Mouse (Mus musculus) embryo, embryonic 9.5 days (tissue): Measurements from ENCODE around the gene Poln.

Experiments
- DNase-seq: peaks from one replicate; pipeline ENCODE4 v3.0.0-alpha.2; 2017; ENCODE audit errors: extremely low spot score

Gene Poln

DNA sequence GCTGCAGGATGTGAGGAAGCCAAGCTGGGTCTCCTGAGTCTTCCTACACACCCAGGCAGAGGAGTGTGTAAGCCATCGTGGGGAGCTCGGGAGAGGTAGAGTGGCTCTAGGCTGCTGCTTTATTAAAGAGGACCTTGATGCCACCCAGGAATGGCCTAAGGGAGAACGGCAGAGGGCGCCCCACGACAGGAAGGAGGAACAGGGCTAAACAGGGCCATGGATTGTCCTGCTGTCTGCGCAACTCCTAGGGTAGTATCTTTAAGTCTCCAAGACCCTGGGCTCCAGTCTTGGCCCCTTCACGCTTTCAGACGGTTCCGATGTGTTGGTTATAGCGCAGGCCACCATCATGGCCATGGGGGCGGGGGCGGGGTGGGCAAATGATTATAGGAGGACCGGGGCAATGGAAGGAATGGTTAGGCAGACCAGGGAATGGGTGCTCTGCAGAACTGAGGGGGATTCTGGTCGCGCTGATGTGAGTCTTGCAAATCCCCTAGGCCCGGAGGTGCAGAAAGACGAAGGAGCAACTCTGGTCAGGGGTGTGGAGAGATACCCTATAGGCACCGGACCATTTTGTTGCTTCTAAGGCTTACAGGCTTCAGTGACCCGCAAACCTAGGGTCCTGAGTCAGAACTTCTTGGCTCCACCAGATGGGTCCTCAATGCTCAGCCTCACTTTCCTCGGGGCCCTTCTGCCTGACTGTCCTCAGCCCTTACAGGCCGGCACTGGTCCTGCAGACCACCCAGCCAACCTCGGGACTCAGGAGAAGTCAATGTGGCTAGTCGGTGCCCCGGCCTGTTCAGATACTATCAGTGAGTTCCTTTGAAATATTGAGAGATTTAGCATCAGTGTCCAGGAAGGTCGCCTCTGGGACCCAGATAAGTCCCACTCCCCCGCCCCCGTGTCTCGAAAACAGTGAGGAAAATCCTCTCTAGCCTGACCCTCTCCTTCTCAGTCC lies 174.3 kb downstream of the Poln start:
- no peak for DNase-seq

DNA sequence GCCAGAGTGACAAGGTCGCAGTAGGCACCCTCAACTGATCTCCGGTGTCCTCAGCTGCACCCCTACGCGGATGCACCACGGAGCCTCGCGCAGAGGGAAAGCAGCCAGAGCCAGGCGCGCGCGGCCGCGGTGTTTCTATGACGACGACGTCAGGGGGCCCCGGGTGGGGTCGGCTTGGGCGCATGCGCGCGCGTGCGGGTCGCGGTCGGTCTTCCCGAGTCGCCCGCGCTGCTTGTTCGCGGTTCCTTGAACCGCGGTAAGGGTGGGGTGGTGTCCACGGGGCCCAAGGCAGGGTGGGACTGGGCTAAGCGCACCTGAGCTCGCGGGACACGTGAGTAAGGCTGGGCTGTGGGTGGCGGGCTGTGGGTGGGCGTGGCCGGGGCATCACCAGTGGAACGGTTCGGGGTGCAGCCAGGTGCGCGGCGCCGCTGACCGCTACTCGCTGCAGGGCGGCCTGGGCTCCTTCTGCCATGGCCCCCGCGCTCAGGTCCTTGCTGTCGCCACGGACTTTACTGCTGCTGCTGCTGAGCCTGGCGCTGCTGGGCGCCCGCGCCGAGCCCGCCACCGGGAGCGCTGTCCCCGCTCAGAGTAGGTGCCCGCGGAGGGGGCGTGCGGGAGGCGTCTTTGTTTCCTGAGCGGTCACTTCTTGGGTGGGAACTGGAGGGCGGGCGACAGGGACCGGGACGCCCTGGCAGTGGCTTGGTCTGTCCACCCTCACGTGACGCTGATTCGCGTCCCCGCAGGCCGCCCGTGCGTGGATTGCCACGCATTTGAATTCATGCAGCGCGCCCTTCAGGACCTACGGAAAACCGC lies 185.7 kb downstream of the Poln start, which contains the start of gene Gm1673:
Gene Gm1673, plus strand, starts transcription at position 125 of the 813 bp plus-strand sequence.
- peak; percentile 89 for DNase-seq

DNA sequence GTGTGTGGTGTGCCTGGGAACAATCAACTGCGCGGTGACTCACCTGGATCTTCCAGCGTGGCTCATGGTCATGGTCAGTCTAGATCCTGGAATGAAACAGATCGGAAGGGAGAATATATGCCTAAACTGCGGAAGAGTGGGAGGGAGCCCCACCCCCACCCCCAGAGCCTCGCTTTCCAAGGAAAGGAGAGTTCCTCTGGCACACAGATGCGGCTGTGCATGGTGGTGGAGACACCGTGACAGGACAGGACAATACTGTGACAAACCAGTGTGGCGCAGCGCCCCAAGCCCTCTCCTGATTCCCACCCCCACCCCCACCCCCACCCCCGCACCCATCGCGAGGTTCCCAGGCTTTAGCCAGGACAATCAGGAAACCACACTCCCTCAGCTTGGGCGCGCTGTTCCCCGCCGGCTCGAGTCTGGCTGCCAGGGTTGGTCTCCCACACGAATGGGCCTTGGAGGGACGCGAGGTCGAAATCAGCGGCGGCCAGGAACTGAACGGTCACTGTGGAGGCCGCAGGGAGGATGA lies 186.5 kb downstream of the Poln start:
- DNase-seq: no peak

DNA sequence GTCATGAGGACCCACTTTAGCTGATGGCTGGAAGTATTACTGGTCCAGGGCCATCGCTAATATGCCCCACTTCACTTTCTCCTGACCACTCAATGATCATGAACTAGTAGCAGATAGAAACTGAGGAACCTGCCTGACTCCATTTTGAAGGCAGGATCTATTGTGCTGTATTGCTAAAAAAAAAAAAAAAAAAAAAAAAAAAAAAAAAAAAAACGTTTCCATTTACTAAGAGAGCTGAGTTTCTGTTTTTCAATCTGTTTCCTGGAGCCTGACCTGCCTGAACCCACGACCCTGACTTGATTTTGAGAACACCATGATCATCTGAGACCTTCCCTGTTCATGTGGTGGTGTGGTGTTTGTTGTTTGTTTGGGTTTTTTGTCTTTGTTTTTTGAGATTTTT lies 193.0 kb downstream of the Poln start:
- DNase-seq: no peak

DNA sequence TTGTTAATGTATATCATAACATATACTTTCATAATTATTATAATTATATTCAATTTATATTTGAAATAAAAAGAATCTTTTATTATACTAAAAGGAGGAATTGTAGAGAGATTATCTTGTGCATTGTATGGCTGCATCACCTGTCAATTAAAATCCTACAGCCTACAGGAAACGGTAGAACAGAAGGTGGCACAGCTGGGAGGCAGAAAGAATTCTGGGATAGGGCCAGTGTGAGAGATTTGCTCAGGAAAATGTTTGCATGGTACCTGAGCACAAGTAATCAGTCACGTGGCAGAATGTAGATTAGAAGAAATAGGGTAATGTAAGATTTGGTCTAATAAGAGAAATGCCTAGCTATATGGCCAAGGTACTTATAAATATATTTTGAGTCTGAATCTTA lies 194.5 kb downstream of the Poln start:
- DNase-seq: no peak

DNA sequence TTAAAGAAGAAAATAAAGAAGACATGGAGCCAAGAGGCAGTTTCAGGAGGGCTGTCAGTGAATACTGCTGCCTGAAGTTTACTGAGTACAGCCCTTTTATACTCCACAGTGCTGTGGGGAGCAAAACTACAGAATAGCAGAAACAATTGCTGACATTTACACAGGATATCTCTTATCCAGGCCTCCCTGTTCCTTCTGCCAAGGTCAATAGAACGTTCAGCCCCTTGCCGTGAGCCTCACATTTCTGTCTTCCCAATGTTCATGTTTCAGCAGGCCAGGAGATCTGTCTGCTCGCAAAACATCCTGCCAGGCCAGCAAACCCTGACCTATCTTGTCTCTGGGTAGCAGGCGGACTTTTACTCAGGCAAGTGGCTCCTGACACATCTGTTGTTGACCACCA lies 209.9 kb downstream of the Poln start:
- no peak for DNase-seq
